Mouse (Mus musculus): ENCODE data around the gene Cav2. TPM values are rescaled to one million over a fixed set of nuclear protein-coding genes. Genes with fewer than 3 reads are reported as not detected.

Gene Cav2
- polyA plus RNA-seq (2017; shearing (Covaris generic)), result 1 to 10 TPM; 1.3 to 7.7 (median 1.9) TPM

DNA sequence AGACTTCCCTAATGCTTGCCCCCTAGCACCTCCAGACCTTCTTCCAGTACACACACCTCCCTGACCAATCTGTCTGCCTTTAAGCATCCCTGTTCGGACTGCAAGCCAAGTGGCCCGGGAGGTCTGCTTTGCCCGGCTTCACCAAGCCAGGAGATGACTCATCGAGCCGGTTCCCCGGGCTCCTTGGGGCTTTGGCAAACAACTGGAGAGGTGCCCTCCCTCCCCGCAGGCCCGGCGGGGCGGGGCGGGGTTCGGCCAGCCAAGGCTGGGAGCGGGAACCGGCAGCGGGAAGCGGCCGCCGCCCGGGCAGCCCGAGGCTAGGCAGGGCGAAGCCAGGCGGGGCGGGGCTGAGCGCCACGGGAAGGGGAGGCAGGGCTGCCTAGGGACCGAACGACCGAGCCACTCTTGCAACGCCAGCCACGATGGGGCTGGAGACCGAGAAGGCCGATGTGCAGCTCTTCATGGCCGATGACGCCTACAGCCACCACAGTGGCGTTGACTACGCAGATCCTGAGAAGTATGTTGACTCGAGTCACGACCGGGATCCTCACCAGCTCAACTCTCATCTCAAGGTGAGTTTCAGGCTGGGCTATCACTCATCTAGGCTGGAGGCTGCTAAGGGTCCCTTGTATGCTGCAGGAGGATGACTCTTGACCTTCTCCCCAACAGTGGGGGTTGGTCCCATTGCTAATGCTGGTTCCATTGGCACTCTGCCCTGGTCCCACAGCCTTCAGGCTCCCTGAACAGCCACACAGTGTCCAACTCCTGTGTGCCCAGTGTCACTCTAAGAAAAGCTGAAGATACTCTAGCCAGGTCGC lies at the start of gene Cav2:
Cav2 (plus strand) TSS at position 247 of the 818 bp plus-strand sequence.
- peak; percentile 31 for ATAC-seq

- ATAC-seq, result no peak
Observed at GRCm38 (mm10) chr6:17239693-17240092, 41.3 kb upstream of the Cav2 start.

GRCm38 (mm10) chr6:17241013-17241412 lies 40.0 kb upstream of the Cav2 start:
- ATAC-seq, result no peak

DNA sequence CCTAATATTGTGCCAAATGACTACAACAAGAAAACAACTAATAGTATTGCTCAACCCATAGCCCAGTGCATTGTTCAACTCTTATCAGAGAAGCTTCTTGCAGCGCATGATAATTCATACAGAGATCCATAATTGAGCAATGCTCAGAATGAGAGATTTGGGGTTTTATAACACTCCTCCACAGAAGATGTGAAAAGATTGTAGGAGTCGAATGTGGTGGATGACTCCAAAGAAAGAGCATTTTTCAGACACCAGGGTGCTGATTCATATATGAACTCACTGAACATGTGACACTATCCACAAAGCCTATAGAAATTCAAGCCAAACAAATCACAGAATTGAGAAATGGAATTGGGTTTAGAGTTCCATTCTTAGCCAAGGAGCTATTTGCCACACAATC lies 34.0 kb upstream of the Cav2 start:
- no peak for ATAC-seq

GRCm38 (mm10) chr6:17247673-17248072 lies 33.3 kb upstream of the Cav2 start:
- ATAC-seq, result no peak

GRCm38 (mm10) chr6:17248241-17248640 lies 32.7 kb upstream of the Cav2 start:
- no peak for ATAC-seq

DNA sequence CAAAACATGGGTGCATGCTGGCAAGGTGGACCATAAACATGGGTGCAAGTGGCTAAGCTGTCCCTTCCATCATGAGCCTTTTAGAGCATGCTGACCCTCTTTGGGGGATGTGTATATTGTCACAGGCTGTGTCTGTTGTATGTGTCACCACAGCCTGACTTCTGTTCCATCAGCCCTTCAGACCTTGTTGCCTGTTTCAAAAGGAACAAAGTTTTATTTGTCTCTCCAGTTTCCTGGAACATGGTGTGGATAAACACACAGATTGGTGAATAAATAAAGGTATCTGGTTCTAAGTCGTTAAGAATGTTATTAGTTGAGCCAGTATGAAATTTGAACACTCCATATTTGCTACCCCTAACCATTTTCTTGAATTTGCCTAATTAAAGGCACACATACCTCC lies 29.0 kb upstream of the Cav2 start:
- ATAC-seq, result no peak

DNA sequence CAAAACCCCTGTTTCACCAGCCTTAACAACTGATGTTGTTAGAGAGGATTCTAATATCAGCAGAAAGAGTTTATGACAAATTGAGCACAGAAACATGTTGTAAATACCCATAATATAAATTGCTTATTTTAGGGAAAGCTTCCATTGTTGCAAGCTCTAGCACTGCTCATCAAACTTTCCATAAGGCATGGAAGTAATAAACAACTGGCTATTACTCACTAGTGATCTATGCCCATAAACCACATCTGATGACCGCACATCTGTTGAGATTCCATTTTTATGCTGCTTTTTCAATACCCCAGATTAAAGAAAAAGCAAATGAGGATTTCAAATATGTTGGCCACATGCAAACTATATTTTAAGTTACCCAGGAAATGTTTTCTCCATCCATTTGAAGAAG lies 22.8 kb upstream of the Cav2 start:
- ATAC-seq, result no peak

GRCm38 (mm10) chr6:17258911-17259310 lies 22.1 kb upstream of the Cav2 start:
- no peak for ATAC-seq

GRCm38 (mm10) chr6:17262786-17263185 lies 18.2 kb upstream of the Cav2 start:
- no peak for ATAC-seq

DNA sequence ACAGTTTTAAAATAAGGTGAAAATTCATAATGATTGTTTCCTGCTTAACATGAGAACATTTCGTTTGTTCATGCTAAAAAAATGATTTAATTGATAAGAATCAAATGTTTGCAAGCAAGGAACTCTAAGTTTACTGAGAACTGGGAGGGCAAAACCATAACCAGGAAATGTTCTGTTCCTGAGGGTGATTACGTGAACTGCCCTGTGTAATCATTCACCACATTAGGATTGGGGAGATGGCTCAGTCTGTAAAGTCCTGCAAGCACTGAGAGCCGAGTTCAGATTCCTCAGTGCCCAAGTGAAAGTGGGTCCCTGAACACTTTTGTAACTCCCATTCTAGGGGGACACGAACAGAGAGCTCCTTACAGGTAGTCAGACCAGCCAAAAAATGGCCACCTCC lies 15.9 kb upstream of the Cav2 start:
- no peak for ATAC-seq

GRCm38 (mm10) chr6:17266466-17266865 lies 14.5 kb upstream of the Cav2 start:
- ATAC-seq, result no peak

DNA sequence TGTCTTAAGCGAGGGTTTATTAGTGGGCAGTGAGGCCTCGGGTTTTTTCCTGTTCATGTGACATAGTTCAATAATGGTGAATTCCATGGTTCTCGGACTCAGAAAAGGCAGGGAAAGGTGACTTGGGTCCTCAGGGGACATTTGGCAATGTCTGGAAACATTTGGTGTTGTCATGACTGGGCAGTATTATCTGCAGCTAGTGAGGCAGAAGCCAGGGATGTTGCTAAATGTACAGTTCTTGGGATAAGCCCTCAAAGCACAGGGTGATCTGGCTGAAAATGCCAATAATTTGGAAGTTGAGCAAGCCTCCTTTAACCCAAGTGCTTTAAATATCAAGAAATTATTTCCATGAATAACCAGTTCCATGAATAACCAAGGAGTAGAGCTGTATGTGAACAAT lies 2.6 kb upstream of the Cav2 start:
- no peak for ATAC-seq

- peak; percentile 18 for ATAC-seq
Observed at GRCm38 (mm10) chr6:17281757-17282092, 740 bp downstream of the Cav2 start.

DNA sequence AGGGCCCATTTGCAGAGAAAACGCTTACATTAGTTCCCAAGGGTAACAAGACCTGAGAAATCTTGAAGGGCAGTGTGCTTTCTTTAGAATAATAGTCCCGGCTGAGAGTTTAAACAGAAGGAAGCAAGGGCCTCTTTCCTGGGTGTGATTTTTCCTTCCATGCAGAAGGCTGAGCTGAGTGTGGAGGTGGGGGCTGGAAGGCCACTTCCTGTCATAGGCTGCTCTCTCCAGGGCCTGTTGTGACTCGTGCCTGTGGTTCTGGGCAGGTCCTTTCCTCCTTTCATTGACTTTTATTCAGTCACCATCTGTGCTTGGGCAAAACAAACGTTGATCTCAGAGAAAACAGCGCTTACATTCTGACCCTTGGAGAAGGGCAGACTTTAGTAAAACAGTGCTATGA lies 1.2 kb downstream of the Cav2 start:
- ATAC-seq, result peak; percentile 32

DNA sequence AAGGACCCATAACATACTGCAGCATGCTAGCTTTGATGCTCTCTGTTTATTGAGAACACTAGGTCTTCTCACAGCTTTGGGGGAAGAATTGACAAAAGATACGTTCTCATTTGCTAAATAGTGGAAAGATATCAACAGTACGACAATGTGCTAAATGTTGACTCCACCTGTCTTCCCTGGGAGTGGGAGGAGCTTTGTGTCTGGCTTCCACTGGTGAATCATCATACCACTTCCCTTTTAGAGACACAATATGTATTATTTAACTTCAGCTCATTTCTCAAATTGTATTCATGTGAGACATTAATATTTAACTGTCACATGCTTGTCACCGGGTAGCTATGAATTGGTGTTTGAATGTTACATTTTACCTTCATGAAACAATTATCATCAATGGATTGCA lies 2.8 kb downstream of the Cav2 start:
- ATAC-seq, result no peak

- ATAC-seq, result peak; percentile 55
Observed at GRCm38 (mm10) chr6:17286381-17286780, 5.4 kb downstream of the Cav2 start.

DNA sequence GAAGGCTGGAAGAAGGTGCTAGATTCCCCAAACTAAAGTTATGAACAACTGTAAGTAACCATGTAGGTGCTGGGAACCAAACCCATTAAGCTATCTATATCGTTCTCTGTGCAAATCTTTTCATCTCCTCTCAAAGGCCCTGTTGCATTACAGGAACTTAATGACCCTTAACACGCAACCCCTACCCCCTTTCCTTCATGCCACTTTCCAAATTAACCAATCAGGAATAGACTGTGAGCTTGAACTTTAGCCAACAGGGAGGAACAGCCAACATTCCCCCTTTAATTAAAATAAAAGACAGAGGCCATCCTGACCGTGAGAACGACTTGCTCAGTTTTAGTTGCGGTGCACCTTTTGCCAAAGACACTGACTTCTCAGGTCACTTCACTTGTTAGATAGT lies 14.1 kb downstream of the Cav2 start:
- ATAC-seq, result no peak

DNA sequence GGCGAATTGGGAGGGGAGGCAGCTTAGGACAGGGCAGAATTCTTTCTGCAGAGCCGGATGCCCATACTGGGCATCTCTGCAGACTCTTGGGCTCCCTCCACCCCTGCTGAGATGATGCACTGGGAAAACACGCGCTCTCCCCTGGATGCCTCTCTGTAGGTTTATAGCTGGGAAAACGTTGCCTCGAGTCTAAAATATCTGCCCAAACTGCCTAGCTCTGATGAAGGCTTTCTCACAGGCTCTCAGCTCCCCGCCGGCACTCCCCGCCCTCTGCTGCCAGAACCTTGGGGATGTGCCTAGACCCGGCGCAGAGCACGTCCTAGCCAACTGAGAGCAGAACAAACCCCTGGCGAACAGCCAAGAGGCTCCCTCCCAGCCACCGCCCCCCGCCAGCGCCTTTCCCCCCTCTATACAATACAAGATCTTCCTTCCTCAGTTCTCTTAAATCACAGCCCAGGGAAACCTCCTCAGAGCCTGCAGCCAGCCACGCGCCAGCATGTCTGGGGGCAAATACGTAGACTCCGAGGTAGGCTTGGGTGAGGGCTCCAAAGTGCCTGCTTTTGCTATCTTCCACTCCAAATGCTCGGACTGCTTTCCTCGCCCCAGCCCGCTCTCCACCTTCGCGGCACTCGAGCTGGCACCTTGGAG lies 25.1 kb downstream of the Cav2 start, which contains the start of gene Cav1:
Cav1 (plus strand) TSS at position 382 of the 648 bp plus-strand sequence.
- no peak for ATAC-seq

DNA sequence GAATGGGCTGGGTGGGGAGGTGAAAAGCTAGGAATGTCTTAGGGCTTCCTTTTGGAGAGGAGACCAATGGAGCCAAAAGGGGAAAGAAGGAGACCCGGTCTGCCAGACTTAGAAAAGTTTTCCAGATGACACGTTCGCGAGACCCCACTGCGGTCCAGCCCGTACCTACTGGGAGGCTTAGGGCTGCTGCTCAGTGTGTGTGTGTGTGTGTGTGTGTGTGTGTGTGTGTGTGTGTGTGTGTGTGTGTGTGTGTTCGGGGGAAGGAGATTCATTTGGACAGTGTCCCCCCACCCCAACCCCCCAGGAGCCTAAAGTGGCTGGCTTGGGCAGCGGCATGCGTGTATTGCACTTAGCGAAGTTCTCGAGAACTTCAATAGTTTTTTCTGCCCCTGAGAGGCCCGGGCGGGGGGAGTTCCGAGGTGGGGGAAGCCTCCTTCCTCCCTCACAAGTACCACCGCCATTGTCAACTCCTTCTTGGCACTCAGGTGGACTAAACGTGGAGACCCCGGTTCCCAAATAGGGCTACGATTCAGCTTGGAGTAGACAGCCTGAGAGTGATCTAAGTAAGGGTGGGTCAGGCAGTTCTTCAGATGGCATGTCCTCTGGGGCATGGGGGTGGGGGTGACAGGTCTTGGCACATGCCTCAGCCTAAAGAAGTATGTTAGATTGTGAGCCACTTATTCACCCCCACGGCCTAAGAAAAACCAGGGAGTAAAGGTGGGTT lies 25.8 kb downstream of the Cav2 start:
- ATAC-seq, result no peak

DNA sequence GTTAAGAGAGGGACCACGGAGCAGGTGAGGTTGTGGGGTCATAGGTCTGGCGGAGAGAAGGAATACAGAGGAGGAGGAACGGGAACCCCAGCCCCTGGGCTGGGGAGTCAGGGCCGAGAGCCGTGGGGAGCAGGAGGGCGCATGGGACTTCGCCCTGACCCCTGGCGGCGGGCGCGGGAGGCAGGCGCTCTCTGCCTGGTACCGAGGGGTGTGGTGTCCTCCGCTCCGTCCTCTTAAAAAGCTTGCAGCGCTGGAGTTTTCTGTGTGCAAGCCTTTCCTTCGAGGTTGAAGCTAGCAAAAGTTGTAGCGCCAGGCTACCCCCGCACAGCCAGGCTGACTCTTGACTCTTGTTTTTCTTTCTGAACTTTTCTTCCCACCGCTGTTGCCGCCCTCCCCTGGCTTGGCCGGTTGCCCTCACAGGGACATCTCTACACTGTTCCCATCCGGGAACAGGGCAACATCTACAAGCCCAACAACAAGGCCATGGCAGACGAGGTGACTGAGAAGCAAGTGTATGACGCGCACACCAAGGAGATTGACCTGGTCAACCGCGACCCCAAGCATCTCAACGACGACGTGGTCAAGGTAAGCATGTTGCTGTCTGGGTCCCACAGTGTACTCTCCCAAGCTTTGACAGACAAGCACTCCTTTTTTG lies 26.6 kb downstream of the Cav2 start:
- peak; percentile 54 for ATAC-seq

- ATAC-seq, result no peak
Observed at GRCm38 (mm10) chr6:17308661-17309060, 27.7 kb downstream of the Cav2 start.

GRCm38 (mm10) chr6:17309260-17309659 lies 28.3 kb downstream of the Cav2 start:
- ATAC-seq, result no peak

Measured in inflammation-experienced regulatory T-cells, adult 6 months (primary cell).